Comparison of ENCODE assay signal across 9 mouse cellular contexts in the genomic region with DNA sequence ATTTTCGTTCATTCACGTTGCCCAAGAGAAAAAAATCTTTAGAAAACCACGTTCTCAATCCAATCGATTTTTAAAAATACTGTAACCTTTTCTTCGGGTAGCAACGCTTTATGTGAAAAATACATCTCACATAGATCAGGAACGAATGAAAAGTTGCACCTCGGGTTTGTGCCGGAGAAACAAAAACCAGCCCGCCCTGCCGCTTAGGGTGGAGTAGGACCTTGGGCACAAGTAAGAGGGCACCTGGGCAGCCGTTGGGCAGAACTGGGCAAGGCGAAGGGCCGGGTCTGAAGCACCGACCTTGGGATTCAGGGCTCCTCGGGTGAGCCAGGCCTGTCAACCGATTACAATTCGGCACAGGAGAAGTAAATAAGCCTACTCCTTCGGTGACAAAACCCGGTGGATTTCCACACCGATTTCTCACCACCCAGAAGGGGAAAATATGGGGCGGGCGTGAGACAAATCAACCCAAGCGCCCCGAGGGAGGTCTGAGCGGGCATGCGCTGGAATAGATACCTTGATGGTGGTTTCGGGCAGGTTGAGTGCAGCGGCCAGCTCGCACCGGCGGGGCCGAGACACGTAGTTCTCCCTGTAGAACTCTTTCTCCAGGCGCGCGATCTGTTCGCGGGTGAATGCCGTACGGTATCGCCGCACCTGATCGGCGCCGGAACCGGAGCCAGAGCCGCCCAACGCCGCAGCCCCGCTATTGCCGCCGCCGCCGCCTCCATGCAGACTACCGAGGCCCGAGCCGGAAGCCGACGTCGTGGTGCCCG. TPM values are rescaled to one million over a fixed set of nuclear protein-coding genes. Genes with fewer than 3 reads are reported as not detected.
A peak's percentile ranks its signal among the peaks of the same experiment; 100 is the strongest.
DNase-seq lines count a peak whose midpoint lies in the region; ATAC-seq and TF ChIP-seq lines count a peak whose summit lies in the region.
"Had no signal": no experiment of that assay in that cellular context is flagged by ENCODE, and none has a peak within 500 bp of the region (broad histone marks: within the 10 kb centered on the region; RNA-seq: fewer than 3 reads in every experiment).

No protein-coding gene starts in this region.

- H3K4me1 ChIP-seq in kidney, embryonic 14.5 days (ENCODE audit: control insufficient read depth, insufficient read depth, low read length): peaks cover 13% of the 10 kb centered on the region
- H3K4me1 ChIP-seq in bone marrow macrophage, adult 2 months (ENCODE audit: control insufficient read depth, insufficient read depth, low read length): no peaks in the 10 kb centered on the region
- H3K4me1 ChIP-seq in hindbrain, embryonic 13.5 days (replicated peaks): peaks cover 18% of the 10 kb centered on the region
- peaks cover 12% of the 10 kb centered on the region for H3K4me1 ChIP-seq in midbrain, embryonic 13.5 days (replicated peaks)

- H3K27ac ChIP-seq in kidney, embryonic 14.5 days (ENCODE audit: low read depth, low read length): no peak overlapping the region
- H3K27ac ChIP-seq in bone marrow macrophage, adult 2 months (ENCODE audit: insufficient read depth, low read depth, low read length): no peak overlapping the region
- peak overlapping the region; percentile 81 for H3K27ac ChIP-seq in hindbrain, embryonic 13.5 days
- peak overlapping the region; percentile 25; the same call in 1 of the 2 replicates for H3K27ac ChIP-seq in midbrain, embryonic 13.5 days

- H3K36me3 ChIP-seq in kidney, embryonic 14.5 days (ENCODE audit: control insufficient read depth, insufficient read depth, low read length): no peaks in the 10 kb centered on the region
- no peaks in the 10 kb centered on the region for H3K36me3 ChIP-seq in hindbrain, embryonic 13.5 days
- no peaks in the 10 kb centered on the region for H3K36me3 ChIP-seq in midbrain, embryonic 13.5 days

- no peak for TF ChIP-seq CTCF in bone marrow macrophage, adult 2 months (IDR thresholded peaks at IDR 0.05; ENCODE audit: low read depth, low read length)

- 2% methylated on average over 62 of the region's 62 CpGs for WGBS in kidney, embryonic 14.5 days
- 3% methylated on average over 62 of the region's 62 CpGs for WGBS in hindbrain, embryonic 13.5 days
- WGBS in midbrain, embryonic 13.5 days: 2% methylated on average over 62 of the region's 62 CpGs

- no peaks in the 10 kb centered on the region for H3K9me3 ChIP-seq in kidney, embryonic 14.5 days (ENCODE audit: control insufficient read depth, low read length)
- no peaks in the 10 kb centered on the region for H3K9me3 ChIP-seq in hindbrain, embryonic 13.5 days
- H3K9me3 ChIP-seq in midbrain, embryonic 13.5 days: no peaks in the 10 kb centered on the region

- no peak for DNase-seq in kidney, adult 9 months
- DNase-seq in frontal cortex, postnatal 36 days (ENCODE audit: low spot score in 2 of 2): no peak
- no peak for DNase-seq in layer of hippocampus, postnatal 14 days (ENCODE audit: low spot score in 2 of 2)
- no peak for DNase-seq in lung, postnatal 10 days

- H3K27me3 ChIP-seq in kidney, embryonic 14.5 days (ENCODE audit: control insufficient read depth, insufficient read depth, low read length): peaks cover 82% of the 10 kb centered on the region
- peaks cover 88% of the 10 kb centered on the region for H3K27me3 ChIP-seq in hindbrain, embryonic 13.5 days
- peaks cover 88% of the 10 kb centered on the region for H3K27me3 ChIP-seq in midbrain, embryonic 13.5 days

- H3K9ac ChIP-seq in kidney, embryonic 14.5 days (ENCODE audit: low read depth, low read length): no peak overlapping the region
- H3K9ac ChIP-seq in hindbrain, embryonic 13.5 days: peak overlapping the region; percentile 68
- H3K9ac ChIP-seq in midbrain, embryonic 13.5 days (replicated peaks): 0 out of 2 replicates have a peak overlapping the region, but pooled peaks have one; percentile 28

- TF ChIP-seq POLR2A in bone marrow macrophage, adult 2 months (IDR thresholded peaks at IDR 0.05; ENCODE audit: borderline replicate concordance, low read depth, low read length): no peak

- no peak for ATAC-seq in kidney, embryonic 14.5 days (ENCODE audit: low FRiP score, low TSS enrichment)
- ATAC-seq in hindbrain, embryonic 13.5 days (ENCODE audit: low FRiP score): no peak
- no peak for ATAC-seq in midbrain, embryonic 13.5 days

- H3K4me3 ChIP-seq in kidney, embryonic 14.5 days (ENCODE audit: low read length): peak overlapping the region; percentile 17; the same call in 1 of the 2 replicates
- H3K4me3 ChIP-seq in bone marrow macrophage, adult 2 months (ENCODE audit: insufficient read depth, low read length): peak overlapping the region; percentile 2; the same call in 1 of the 2 replicates
- peak overlapping the region; percentile 36 for H3K4me3 ChIP-seq in hindbrain, embryonic 13.5 days
- peak overlapping the region; percentile 28 for H3K4me3 ChIP-seq in midbrain, embryonic 13.5 days (replicated peaks)

- 0 out of 2 replicates have a peak overlapping the region, but pooled peaks have one; percentile 1 for H3K4me2 ChIP-seq in kidney, embryonic 14.5 days (replicated peaks; ENCODE audit: low read depth, low read length)
- H3K4me2 ChIP-seq in hindbrain, embryonic 13.5 days: peak overlapping the region; percentile 29
- no peak overlapping the region for H3K4me2 ChIP-seq in midbrain, embryonic 13.5 days (replicated peaks)

RNA-seq across cellular contexts. Expression of a gene that starts 1.9 kb away (rescaled TPM):
- polyA plus RNA-seq in kidney, embryonic 14.5 days (2014; fragmentation: Nextera tagmentation; extraction: Ambion mirVana): not detected in 2 replicates
- polyA plus RNA-seq in bone marrow macrophage, adult 2 months (2012; ENCODE audit: insufficient read depth, insufficient read length, missing spikeins): not detected in 2 replicates
- polyA plus RNA-seq in hindbrain, embryonic 13.5 days (2015; fragmentation: Nextera tagmentation; extraction: Ambion mirVana): 1.3 and 1.6 TPM in 2 replicates
- polyA plus RNA-seq in midbrain, embryonic 13.5 days (2015; fragmentation: Nextera tagmentation; extraction: Ambion mirVana): 0.62 and 0.89 TPM in 2 replicates
- total RNA-seq in layer of hippocampus, postnatal 14 days (2021): not detected
- total RNA-seq: heart, postnatal 36 days had no signal

RNA-seq across cellular contexts. Expression of a gene that starts 10.7 kb away (rescaled TPM):
- polyA plus RNA-seq in kidney, embryonic 14.5 days (2014; fragmentation: Nextera tagmentation; extraction: Ambion mirVana): 0.17 and 0.22 TPM in 2 replicates
- not detected in 2 replicates for polyA plus RNA-seq in bone marrow macrophage, adult 2 months (2012; ENCODE audit: insufficient read depth, insufficient read length, missing spikeins)
- polyA plus RNA-seq in hindbrain, embryonic 13.5 days (2015; fragmentation: Nextera tagmentation; extraction: Ambion mirVana): 0.16 TPM in 1 of 2 replicates, not detected in the other
- polyA plus RNA-seq in midbrain, embryonic 13.5 days (2015; fragmentation: Nextera tagmentation; extraction: Ambion mirVana): not detected in 2 replicates
- not detected for total RNA-seq in layer of hippocampus, postnatal 14 days (2021)
- total RNA-seq: heart, postnatal 36 days had no signal

RNA-seq across cellular contexts. Expression of a gene that starts 17.4 kb away (rescaled TPM):
- polyA plus RNA-seq in kidney, embryonic 14.5 days (2014; fragmentation: Nextera tagmentation; extraction: Ambion mirVana): 6.2 and 7.2 TPM in 2 replicates
- not detected in 2 replicates for polyA plus RNA-seq in bone marrow macrophage, adult 2 months (2012; ENCODE audit: insufficient read depth, insufficient read length, missing spikeins)
- not detected in 2 replicates for polyA plus RNA-seq in hindbrain, embryonic 13.5 days (2015; fragmentation: Nextera tagmentation; extraction: Ambion mirVana)
- polyA plus RNA-seq in midbrain, embryonic 13.5 days (2015; fragmentation: Nextera tagmentation; extraction: Ambion mirVana): not detected in 2 replicates
- not detected for total RNA-seq in layer of hippocampus, postnatal 14 days (2021)
- total RNA-seq: heart, postnatal 36 days had no signal

RNA-seq across cellular contexts. Expression of a gene that starts 21.9 kb away (rescaled TPM):
- polyA plus RNA-seq in kidney, embryonic 14.5 days (2014; fragmentation: Nextera tagmentation; extraction: Ambion mirVana): 54.5 and 56.2 TPM in 2 replicates
- not detected in 2 replicates for polyA plus RNA-seq in bone marrow macrophage, adult 2 months (2012; ENCODE audit: insufficient read depth, insufficient read length, missing spikeins)
- polyA plus RNA-seq in hindbrain, embryonic 13.5 days (2015; fragmentation: Nextera tagmentation; extraction: Ambion mirVana): not detected in 2 replicates
- not detected in 2 replicates for polyA plus RNA-seq in midbrain, embryonic 13.5 days (2015; fragmentation: Nextera tagmentation; extraction: Ambion mirVana)
- not detected for total RNA-seq in layer of hippocampus, postnatal 14 days (2021)
- total RNA-seq: heart, postnatal 36 days had no signal

RNA-seq across cellular contexts. Expression of a gene that starts 34.3 kb away (rescaled TPM):
- 45.1 and 45.9 TPM in 2 replicates for polyA plus RNA-seq in kidney, embryonic 14.5 days (2014; fragmentation: Nextera tagmentation; extraction: Ambion mirVana)
- polyA plus RNA-seq in bone marrow macrophage, adult 2 months (2012; ENCODE audit: insufficient read depth, insufficient read length, missing spikeins): not detected in 2 replicates
- polyA plus RNA-seq in hindbrain, embryonic 13.5 days (2015; fragmentation: Nextera tagmentation; extraction: Ambion mirVana): not detected in 2 replicates
- polyA plus RNA-seq in midbrain, embryonic 13.5 days (2015; fragmentation: Nextera tagmentation; extraction: Ambion mirVana): not detected in 2 replicates
- not detected for total RNA-seq in layer of hippocampus, postnatal 14 days (2021)

Comparison
In these comparisons a context has a peak if more than half of its experiments do, and no peak if none do; other contexts are left out.
1. H3K27ac ChIP-seq: peak in hindbrain, embryonic 13.5 days (single experiment) and midbrain, embryonic 13.5 days (single experiment); none in kidney, embryonic 14.5 days (single experiment) and bone marrow macrophage, adult 2 months (single experiment).
2. Peak in every context shown above with its lines, with median percentiles within 50 percentile points of each other: H3K4me3 ChIP-seq.